Mouse (Mus musculus): Measurements from ENCODE around the gene Blvrb. TPM values are rescaled to one million over a fixed set of nuclear protein-coding genes. Genes with fewer than 3 reads are reported as not detected.

Blvrb gene
- polyA plus RNA-seq, 1 experiment from 2014 or later = 112 TPM

- Histone ChIP-seq H3K36me3 (ENCODE audit: control insufficient read depth, insufficient read depth, low read length) (no peaks in the 10 kb centered on the region), H3K9ac (ENCODE audit: low read length) (no peak overlapping the region), H3K27ac (ENCODE audit: low read length) (no peak overlapping the region), H3K9me3 (replicated peaks; ENCODE audit: control insufficient read depth, low read length) (no peaks in the 10 kb centered on the region; the same call in 1 of the 2 replicates), H3K27me3 (ENCODE audit: control insufficient read depth, insufficient read depth, low read length) (no peaks in the 10 kb centered on the region), H3K4me1 (ENCODE audit: control insufficient read depth, insufficient read depth, low read length) (no peaks in the 10 kb centered on the region), H3K4me2 (ENCODE audit: low read depth, low read length) (no peak overlapping the region), H3K4me3 (replicated peaks; ENCODE audit: low read length) (no peak overlapping the region)
- no peak for ATAC-seq (ENCODE audit: insufficient read depth, low FRiP score)
- WGBS = 73% methylated on average over 3 of the region's 3 CpGs
These were observed 28.7 kb upstream of the Blvrb start for GRCm38 (mm10) chr7:27419101-27419500.

- 0 out of 2 replicates have a peak, but pooled peaks have one; percentile 47 for ATAC-seq (ENCODE audit: insufficient read depth, low FRiP score)
- 79% methylated on average over 12 of the region's 12 CpGs for WGBS
- Histone ChIP-seq H3K4me1 (ENCODE audit: control insufficient read depth, insufficient read depth, low read length) (no peaks in the 10 kb centered on the region), H3K4me2 (ENCODE audit: low read depth, low read length) (no peak overlapping the region), H3K9me3 (replicated peaks; ENCODE audit: control insufficient read depth, low read length) (no peaks in the 10 kb centered on the region; the same call in 1 of the 2 replicates), H3K4me3 (replicated peaks; ENCODE audit: low read length) (no peak overlapping the region), H3K9ac (ENCODE audit: low read length) (no peak overlapping the region), H3K27ac (ENCODE audit: low read length) (no peak overlapping the region), H3K36me3 (ENCODE audit: control insufficient read depth, insufficient read depth, low read length) (no peaks in the 10 kb centered on the region), H3K27me3 (ENCODE audit: control insufficient read depth, insufficient read depth, low read length) (no peaks in the 10 kb centered on the region)
These were observed 24.0 kb upstream of the Blvrb start for GRCm38 (mm10) chr7:27423556-27424326.

- 95% methylated on average over 1 of the region's 1 CpGs for WGBS
These were observed 20.4 kb upstream of the Blvrb start for GRCm38 (mm10) chr7:27427387-27427786.

GRCm38 (mm10) chr7:27428002-27428401, 19.8 kb upstream of the Blvrb start:
- no peak for ATAC-seq (ENCODE audit: insufficient read depth, low FRiP score)

More at GRCm38 (mm10) chr7:27427387-27427786, 20.4 kb upstream of the Blvrb start:
- H3K27me3 ChIP-seq (ENCODE audit: control insufficient read depth, insufficient read depth, low read length) = no peaks in the 10 kb centered on the region
- H3K36me3 ChIP-seq (ENCODE audit: control insufficient read depth, insufficient read depth, low read length) = no peaks in the 10 kb centered on the region
- H3K4me2 ChIP-seq (ENCODE audit: low read depth, low read length) = no peak overlapping the region
- no peak overlapping the region for H3K27ac ChIP-seq (ENCODE audit: low read length)
- H3K9ac ChIP-seq (ENCODE audit: low read length) = no peak overlapping the region
- peaks cover 7% of the 10 kb centered on the region; the same call in 1 of the 2 replicates for H3K9me3 ChIP-seq (replicated peaks; ENCODE audit: control insufficient read depth, low read length)
- no peak for ATAC-seq (ENCODE audit: insufficient read depth, low FRiP score)
- no peaks in the 10 kb centered on the region for H3K4me1 ChIP-seq (ENCODE audit: control insufficient read depth, insufficient read depth, low read length)
- H3K4me3 ChIP-seq (replicated peaks; ENCODE audit: low read length) = no peak overlapping the region

GRCm38 (mm10) chr7:27429135-27429534, 18.6 kb upstream of the Blvrb start:
- Histone ChIP-seq H3K4me3 (replicated peaks; ENCODE audit: low read length) (no peak overlapping the region), H3K9ac (ENCODE audit: low read length) (no peak overlapping the region), H3K27me3 (ENCODE audit: control insufficient read depth, insufficient read depth, low read length) (peaks cover 6% of the 10 kb centered on the region), H3K4me2 (ENCODE audit: low read depth, low read length) (no peak overlapping the region), H3K27ac (ENCODE audit: low read length) (no peak overlapping the region), H3K36me3 (ENCODE audit: control insufficient read depth, insufficient read depth, low read length) (no peaks in the 10 kb centered on the region), H3K9me3 (replicated peaks; ENCODE audit: control insufficient read depth, low read length) (peaks cover 7% of the 10 kb centered on the region; the same call in 1 of the 2 replicates), H3K4me1 (ENCODE audit: control insufficient read depth, insufficient read depth, low read length) (peaks cover 3% of the 10 kb centered on the region; the same call in 1 of the 2 replicates)
- no peak for ATAC-seq (ENCODE audit: insufficient read depth, low FRiP score)
- 56% methylated on average over 2 of the region's 2 CpGs for WGBS

More at GRCm38 (mm10) chr7:27428002-27428401, 19.8 kb upstream of the Blvrb start:
- no peaks in the 10 kb centered on the region for H3K27me3 ChIP-seq (ENCODE audit: control insufficient read depth, insufficient read depth, low read length)
- peaks cover 7% of the 10 kb centered on the region; the same call in 1 of the 2 replicates for H3K9me3 ChIP-seq (replicated peaks; ENCODE audit: control insufficient read depth, low read length)
- no peaks in the 10 kb centered on the region for H3K4me1 ChIP-seq (ENCODE audit: control insufficient read depth, insufficient read depth, low read length)
- 69% methylated on average over 11 of the region's 11 CpGs for WGBS
- no peak overlapping the region for H3K9ac ChIP-seq (ENCODE audit: low read length)
- no peak overlapping the region for H3K4me3 ChIP-seq (replicated peaks; ENCODE audit: low read length)
- no peaks in the 10 kb centered on the region for H3K36me3 ChIP-seq (ENCODE audit: control insufficient read depth, insufficient read depth, low read length)
- H3K4me2 ChIP-seq (ENCODE audit: low read depth, low read length) = no peak overlapping the region
- H3K27ac ChIP-seq (ENCODE audit: low read length) = no peak overlapping the region

- Histone ChIP-seq H3K4me3 (replicated peaks; ENCODE audit: low read length) (no peak overlapping the region), H3K9ac (ENCODE audit: low read length) (no peak overlapping the region), H3K36me3 (ENCODE audit: control insufficient read depth, insufficient read depth, low read length) (no peaks in the 10 kb centered on the region), H3K27me3 (ENCODE audit: control insufficient read depth, insufficient read depth, low read length) (peaks cover 12% of the 10 kb centered on the region), H3K4me1 (ENCODE audit: control insufficient read depth, insufficient read depth, low read length) (peaks cover 3% of the 10 kb centered on the region; the same call in 1 of the 2 replicates), H3K4me2 (ENCODE audit: low read depth, low read length) (peak overlapping the region; percentile 21; the same call in 1 of the 2 replicates), H3K27ac (ENCODE audit: low read length) (no peak overlapping the region), H3K9me3 (replicated peaks; ENCODE audit: control insufficient read depth, low read length) (peaks cover 7% of the 10 kb centered on the region; the same call in 1 of the 2 replicates)
- no peak for ATAC-seq (ENCODE audit: insufficient read depth, low FRiP score)
- 24% methylated on average over 10 of the region's 10 CpGs for WGBS
These were observed 14.4 kb upstream of the Blvrb start for GRCm38 (mm10) chr7:27433349-27433748.

GRCm38 (mm10) chr7:27433794-27434193, 14.0 kb upstream of the Blvrb start:
- Histone ChIP-seq H3K4me1 (ENCODE audit: control insufficient read depth, insufficient read depth, low read length) (peaks cover 3% of the 10 kb centered on the region; the same call in 1 of the 2 replicates), H3K27ac (ENCODE audit: low read length) (no peak overlapping the region), H3K36me3 (ENCODE audit: control insufficient read depth, insufficient read depth, low read length) (no peaks in the 10 kb centered on the region), H3K4me2 (ENCODE audit: low read depth, low read length) (peak overlapping the region; percentile 21; the same call in 1 of the 2 replicates), H3K4me3 (replicated peaks; ENCODE audit: low read length) (no peak overlapping the region), H3K9ac (ENCODE audit: low read length) (no peak overlapping the region), H3K27me3 (ENCODE audit: control insufficient read depth, insufficient read depth, low read length) (peaks cover 12% of the 10 kb centered on the region), H3K9me3 (replicated peaks; ENCODE audit: control insufficient read depth, low read length) (peaks cover 7% of the 10 kb centered on the region; the same call in 1 of the 2 replicates)
- ATAC-seq (ENCODE audit: insufficient read depth, low FRiP score) = no peak; the same call in 1 of the 2 replicates
- WGBS = 10% methylated on average over 10 of the region's 10 CpGs

- no peak for ATAC-seq (ENCODE audit: insufficient read depth, low FRiP score)
- Histone ChIP-seq H3K4me2 (ENCODE audit: low read depth, low read length) (no peak overlapping the region), H3K9me3 (replicated peaks; ENCODE audit: control insufficient read depth, low read length) (no peaks in the 10 kb centered on the region), H3K4me1 (ENCODE audit: control insufficient read depth, insufficient read depth, low read length) (peaks cover 3% of the 10 kb centered on the region; the same call in 1 of the 2 replicates), H3K4me3 (replicated peaks; ENCODE audit: low read length) (no peak overlapping the region), H3K27me3 (ENCODE audit: control insufficient read depth, insufficient read depth, low read length) (peaks cover 12% of the 10 kb centered on the region), H3K36me3 (ENCODE audit: control insufficient read depth, insufficient read depth, low read length) (no peaks in the 10 kb centered on the region), H3K27ac (ENCODE audit: low read length) (no peak overlapping the region), H3K9ac (ENCODE audit: low read length) (no peak overlapping the region)
- 54% methylated on average over 5 of the region's 5 CpGs for WGBS
These were observed 10.2 kb upstream of the Blvrb start for GRCm38 (mm10) chr7:27437544-27437943.

- no peak overlapping the region for H3K27ac ChIP-seq (ENCODE audit: low read length)
- no peak overlapping the region for H3K4me3 ChIP-seq (replicated peaks; ENCODE audit: low read length)
- no peak overlapping the region for H3K9ac ChIP-seq (ENCODE audit: low read length)
- no peaks in the 10 kb centered on the region for H3K36me3 ChIP-seq (ENCODE audit: control insufficient read depth, insufficient read depth, low read length)
- no peak for ATAC-seq (ENCODE audit: insufficient read depth, low FRiP score)
- no peak overlapping the region for H3K4me2 ChIP-seq (ENCODE audit: low read depth, low read length)
- H3K27me3 ChIP-seq (ENCODE audit: control insufficient read depth, insufficient read depth, low read length) = no peaks in the 10 kb centered on the region; the same call in 1 of the 2 replicates
- H3K4me1 ChIP-seq (ENCODE audit: control insufficient read depth, insufficient read depth, low read length) = no peaks in the 10 kb centered on the region
- no peaks in the 10 kb centered on the region for H3K9me3 ChIP-seq (replicated peaks; ENCODE audit: control insufficient read depth, low read length)
- WGBS = 79% methylated on average over 4 of the region's 4 CpGs
These were observed 7.8 kb upstream of the Blvrb start for GRCm38 (mm10) chr7:27440014-27440413.
